ENCODE assay signal across 8 mouse cellular contexts in the genomic region with DNA sequence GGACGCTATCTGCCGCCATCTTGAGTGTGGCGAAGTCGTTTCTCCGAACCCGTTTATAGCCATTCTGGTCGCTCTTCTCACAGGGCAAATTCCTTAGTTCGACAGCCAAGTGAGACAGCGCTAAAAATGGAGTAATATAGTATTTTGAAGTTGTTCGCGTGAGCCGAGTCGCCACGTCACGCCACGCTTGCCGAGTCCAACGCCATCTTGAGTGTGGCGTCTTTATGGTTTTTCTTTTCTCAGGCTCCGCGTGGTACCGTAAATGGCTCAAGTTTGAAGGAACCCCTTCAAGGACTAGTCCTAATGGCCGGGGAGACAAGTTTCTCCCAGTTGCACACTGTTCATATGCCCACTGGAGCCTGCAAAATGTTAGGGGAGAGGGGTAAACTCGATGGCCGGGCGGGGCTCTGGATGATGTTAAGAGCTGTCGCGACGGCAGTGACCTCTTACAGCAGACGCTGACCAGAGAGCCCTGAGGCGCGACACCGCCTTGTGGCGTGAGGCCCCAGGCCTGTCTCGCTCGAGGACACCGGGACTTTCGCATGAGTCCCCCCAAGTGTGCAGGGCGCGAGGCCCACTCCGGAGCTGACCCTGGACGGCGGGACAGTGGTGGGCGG. TPM values are rescaled to one million over a fixed set of nuclear protein-coding genes. Genes with fewer than 3 reads are reported as not detected.
A peak's percentile ranks its signal among the peaks of the same experiment; 100 is the strongest.
DNase-seq lines count a peak whose midpoint lies in the region; ATAC-seq lines count a peak whose summit lies in the region.

No protein-coding gene starts in this region.

- peak overlapping the region; percentile 77 for H3K4me2 ChIP-seq in embryonic facial prominence, embryonic 12.5 days (replicated peaks)
- peak overlapping the region; percentile 87 for H3K4me2 ChIP-seq in heart, embryonic 14.5 days (ENCODE audit: low read length)
- peak overlapping the region; percentile 89 for H3K4me2 ChIP-seq in kidney, embryonic 16.5 days (replicated peaks; ENCODE audit: low read depth, low read length)
- H3K4me2 ChIP-seq in liver, embryonic 16.5 days (ENCODE audit: low read depth, low read length) = peak overlapping the region; percentile 100
- H3K4me2 ChIP-seq in neural tube, embryonic 13.5 days = peak overlapping the region; percentile 92

- H3K9ac ChIP-seq in embryonic facial prominence, embryonic 12.5 days = peak overlapping the region; percentile 85
- peak overlapping the region; percentile 83 for H3K9ac ChIP-seq in heart, embryonic 14.5 days (ENCODE audit: low read length)
- H3K9ac ChIP-seq in kidney, embryonic 16.5 days (replicated peaks; ENCODE audit: low read length) = peak overlapping the region; percentile 91
- H3K9ac ChIP-seq in liver, embryonic 16.5 days (ENCODE audit: low read depth, low read length) = peak overlapping the region; percentile 99
- H3K9ac ChIP-seq in neural tube, embryonic 13.5 days = peak overlapping the region; percentile 96

- H3K27me3 ChIP-seq in embryonic facial prominence, embryonic 12.5 days = no peaks in the 10 kb centered on the region
- no peaks in the 10 kb centered on the region for H3K27me3 ChIP-seq in heart, embryonic 14.5 days (ENCODE audit: control insufficient read depth, insufficient read depth, low read length)
- H3K27me3 ChIP-seq in kidney, embryonic 16.5 days (ENCODE audit: insufficient read depth, low read length) = no peaks in the 10 kb centered on the region
- H3K27me3 ChIP-seq in liver, embryonic 16.5 days (ENCODE audit: control insufficient read depth, insufficient read depth, low read depth, low read length) = no peaks in the 10 kb centered on the region
- no peaks in the 10 kb centered on the region for H3K27me3 ChIP-seq in neural tube, embryonic 13.5 days

- peak overlapping the region; percentile 100 for H3K4me3 ChIP-seq in embryonic facial prominence, embryonic 12.5 days
- peak overlapping the region; percentile 54 to 99 for H3K4me3 ChIP-seq in heart, embryonic 14.5 days (ENCODE audit: control insufficient read depth in 1 of 2, insufficient read depth in 1 of 2, low read depth in 1 of 2, low read length in 2 of 2)
- peak overlapping the region; percentile 96 for H3K4me3 ChIP-seq in kidney, embryonic 16.5 days (ENCODE audit: low read length)
- H3K4me3 ChIP-seq in liver, embryonic 16.5 days (ENCODE audit: low read depth, low read length) = peak overlapping the region; percentile 100
- H3K4me3 ChIP-seq in neural tube, embryonic 13.5 days = peak overlapping the region; percentile 100

- peak; percentile 82 for DNase-seq in thymus, postnatal 25 days
- DNase-seq in thymus, postnatal 4 days = no peak
- DNase-seq in adipocyte (ENCODE audit: low spot score) = no peak

- H3K27ac ChIP-seq in embryonic facial prominence, embryonic 12.5 days = peak overlapping the region; percentile 99
- peak overlapping the region; percentile 99 for H3K27ac ChIP-seq in heart, embryonic 14.5 days (replicated peaks in 1 of 2; ENCODE audit: control insufficient read depth in 1 of 2, insufficient read depth in 1 of 2, low read depth in 2 of 2, low read length in 2 of 2)
- H3K27ac ChIP-seq in kidney, embryonic 16.5 days (ENCODE audit: low read length) = peak overlapping the region; percentile 100
- H3K27ac ChIP-seq in liver, embryonic 16.5 days (ENCODE audit: low read length) = peak overlapping the region; percentile 99
- H3K27ac ChIP-seq in neural tube, embryonic 13.5 days (replicated peaks) = peak overlapping the region; percentile 100

- peak; percentile 8; the same call in 1 of the 2 replicates for ATAC-seq in embryonic facial prominence, embryonic 12.5 days (ENCODE audit: insufficient number of reproducible peaks, insufficient read depth, low FRiP score, low TSS enrichment)
- ATAC-seq in heart, embryonic 14.5 days (ENCODE audit: insufficient number of reproducible peaks, insufficient read depth, low FRiP score, low read depth) = peak; percentile 6
- peak; percentile 46 for ATAC-seq in kidney, embryonic 16.5 days (ENCODE audit: low FRiP score, low TSS enrichment)
- peak; percentile 1; the same call in 1 of the 2 replicates for ATAC-seq in liver, embryonic 16.5 days (ENCODE audit: low read depth)
- ATAC-seq in neural tube, embryonic 13.5 days (ENCODE audit: low read depth) = peak; percentile 21

- H3K4me1 ChIP-seq in embryonic facial prominence, embryonic 12.5 days = peaks cover 27% of the 10 kb centered on the region
- peaks cover 18 to 25% of the 10 kb centered on the region in 2 experiments for H3K4me1 ChIP-seq in heart, embryonic 14.5 days (ENCODE audit: control insufficient read depth in 2 of 2, insufficient read depth in 2 of 2, low read length in 2 of 2)
- peaks cover 25% of the 10 kb centered on the region for H3K4me1 ChIP-seq in kidney, embryonic 16.5 days (ENCODE audit: insufficient read depth, low read length)
- peaks cover 39% of the 10 kb centered on the region for H3K4me1 ChIP-seq in liver, embryonic 16.5 days (ENCODE audit: control insufficient read depth, low read depth, low read length)
- H3K4me1 ChIP-seq in neural tube, embryonic 13.5 days (replicated peaks) = peaks cover 37% of the 10 kb centered on the region

- under 1% methylated on average over 44 of the region's 44 CpGs for WGBS in embryonic facial prominence, embryonic 12.5 days
- whole genome bisulfite sequencing in heart, embryonic 14.5 days = under 1% methylated on average over 43 of the region's 44 CpGs
- WGBS in kidney, embryonic 16.5 days = 0% methylated on average over 44 of the region's 44 CpGs
- WGBS in liver, embryonic 16.5 days (ENCODE audit: insufficient replicate concordance) = under 1% methylated on average over 44 of the region's 44 CpGs
- under 1% methylated on average over 44 of the region's 44 CpGs for WGBS in neural tube, embryonic 13.5 days

- H3K9me3 ChIP-seq in embryonic facial prominence, embryonic 12.5 days = no peaks in the 10 kb centered on the region
- no peaks in the 10 kb centered on the region for H3K9me3 ChIP-seq in heart, embryonic 14.5 days (ENCODE audit: control insufficient read depth, low read length)
- H3K9me3 ChIP-seq in kidney, embryonic 16.5 days (ENCODE audit: low read length) = no peaks in the 10 kb centered on the region
- no peaks in the 10 kb centered on the region for H3K9me3 ChIP-seq in liver, embryonic 16.5 days (replicated peaks; ENCODE audit: control insufficient read depth, low read length)
- no peaks in the 10 kb centered on the region for H3K9me3 ChIP-seq in neural tube, embryonic 13.5 days

- H3K36me3 ChIP-seq in embryonic facial prominence, embryonic 12.5 days = peaks cover 10% of the 10 kb centered on the region
- peaks cover 14% of the 10 kb centered on the region for H3K36me3 ChIP-seq in heart, embryonic 14.5 days (ENCODE audit: control insufficient read depth, insufficient read depth, low read length)
- peaks cover 17% of the 10 kb centered on the region for H3K36me3 ChIP-seq in kidney, embryonic 16.5 days (ENCODE audit: insufficient read depth, low read length)
- peaks cover 9% of the 10 kb centered on the region for H3K36me3 ChIP-seq in liver, embryonic 16.5 days (ENCODE audit: control insufficient read depth, insufficient read depth)
- peaks cover 9% of the 10 kb centered on the region for H3K36me3 ChIP-seq in neural tube, embryonic 13.5 days

RNA-seq across cellular contexts. Expression of a gene that starts 0.9 kb away (rescaled TPM):
- polyA plus RNA-seq in embryonic facial prominence, embryonic 12.5 days (2016; fragmentation: Nextera tagmentation; extraction: Ambion mirVana) = 3,116 and 3,315 TPM in 2 replicates
- 788 and 789 TPM in 2 replicates for polyA plus RNA-seq in heart, embryonic 14.5 days (2014; fragmentation: Nextera tagmentation; extraction: Ambion mirVana)
- 2,279 and 2,662 TPM in 2 replicates for polyA plus RNA-seq in kidney, embryonic 16.5 days (2015; fragmentation: Nextera tagmentation; extraction: Ambion mirVana)
- polyA plus RNA-seq in liver, embryonic 16.5 days (2015; fragmentation: Nextera tagmentation; extraction: Ambion mirVana) = 500 and 746 TPM in 2 replicates
- 2,347 and 2,536 TPM in 2 replicates for polyA plus RNA-seq in neural tube, embryonic 13.5 days (2015; fragmentation: Nextera tagmentation; extraction: Ambion mirVana)

RNA-seq across cellular contexts. Expression of a gene that starts 56.8 kb away (rescaled TPM):
- polyA plus RNA-seq in embryonic facial prominence, embryonic 12.5 days (2016; fragmentation: Nextera tagmentation; extraction: Ambion mirVana) = 90.5 and 92.4 TPM in 2 replicates
- polyA plus RNA-seq in heart, embryonic 14.5 days (2014; fragmentation: Nextera tagmentation; extraction: Ambion mirVana) = 63.5 and 67.9 TPM in 2 replicates
- 50.9 and 52.8 TPM in 2 replicates for polyA plus RNA-seq in kidney, embryonic 16.5 days (2015; fragmentation: Nextera tagmentation; extraction: Ambion mirVana)
- 20.2 and 21.7 TPM in 2 replicates for polyA plus RNA-seq in liver, embryonic 16.5 days (2015; fragmentation: Nextera tagmentation; extraction: Ambion mirVana)
- 97.0 and 103 TPM in 2 replicates for polyA plus RNA-seq in neural tube, embryonic 13.5 days (2015; fragmentation: Nextera tagmentation; extraction: Ambion mirVana)

RNA-seq across cellular contexts. Expression of a gene that starts 57.1 kb away (rescaled TPM):
- 56.1 and 57.7 TPM in 2 replicates for polyA plus RNA-seq in embryonic facial prominence, embryonic 12.5 days (2016; fragmentation: Nextera tagmentation; extraction: Ambion mirVana)
- 20.7 and 20.9 TPM in 2 replicates for polyA plus RNA-seq in heart, embryonic 14.5 days (2014; fragmentation: Nextera tagmentation; extraction: Ambion mirVana)
- 45.4 and 47.6 TPM in 2 replicates for polyA plus RNA-seq in kidney, embryonic 16.5 days (2015; fragmentation: Nextera tagmentation; extraction: Ambion mirVana)
- 11.6 and 11.8 TPM in 2 replicates for polyA plus RNA-seq in liver, embryonic 16.5 days (2015; fragmentation: Nextera tagmentation; extraction: Ambion mirVana)
- polyA plus RNA-seq in neural tube, embryonic 13.5 days (2015; fragmentation: Nextera tagmentation; extraction: Ambion mirVana) = 53.5 and 60.6 TPM in 2 replicates
